Mouse (Mus musculus) stomach, embryonic 16.5 days (tissue): ENCODE results near the gene Slc51a. TPM values are rescaled to one million over a fixed set of nuclear protein-coding genes. Genes with fewer than 3 reads are reported as not detected.

Source experiments
- ATAC-seq: fragments of 200-750 bp; cut with Nextera tagmentation; 2 replicates; pipeline ENCODE4 v1.8.0; 2017; ENCODE audit warnings: moderate number of reproducible peaks, moderate TSS enrichment; ENCODE audit not compliant: insufficient read depth, low FRiP score
- H3K27ac ChIP-seq: fragments of 300-500 bp; sonication (generic); 2 replicates; pipeline ENCODE4 v1.5.1; 2014; ENCODE audit warnings: low read length
- H3K27me3 ChIP-seq: fragments of 300-500 bp; sonication (generic); 2 replicates; pipeline ENCODE4 v1.6.1; 2014; ENCODE audit warnings: low read length, control low read depth, mixed read lengths; ENCODE audit not compliant: control insufficient read depth, insufficient read depth
- H3K36me3 ChIP-seq: fragments of 300-500 bp; sonication (generic); 2 replicates; pipeline ENCODE4 v1.6.1; 2014; ENCODE audit warnings: low read length; ENCODE audit not compliant: control insufficient read depth, insufficient read depth
- H3K4me1 ChIP-seq: fragments of 300-500 bp; sonication (generic); 2 replicates; pipeline ENCODE4 v1.6.1; 2014; ENCODE audit warnings: low read length, control low read depth, mixed read lengths; ENCODE audit not compliant: control insufficient read depth, insufficient read depth
- H3K4me2 ChIP-seq: fragments of 300-500 bp; sonication (generic); 2 replicates; pipeline ENCODE4 v1.6.1; 2014; ENCODE audit warnings: low read depth, low read length, mixed read lengths
- H3K4me3 ChIP-seq: fragments of 300-500 bp; sonication (generic); replicated peaks from 2 replicates; pipeline ENCODE4 v1.5.1; 2014; ENCODE audit warnings: mild to moderate bottlenecking, low read length
- H3K9ac ChIP-seq: fragments of 300-500 bp; sonication (generic); 2 replicates; pipeline ENCODE4 v1.6.1; 2014; ENCODE audit warnings: low read length
- H3K9me3 ChIP-seq: fragments of 300-500 bp; sonication (generic); replicated peaks from 2 replicates; pipeline ENCODE4 v1.6.1; 2016; ENCODE audit warnings: low read length, control low read depth; ENCODE audit not compliant: control insufficient read depth
- WGBS: fragments of 180-500 bp; shearing (Covaris S2); extraction: QIAGEN DNeasy Blood & Tissue Kit; methylation state at CpG from one replicate; pipeline ENCODE4 v1.1.7; 2014; 5-methylcytosine and 5-hydroxymethylcytosine counted together
- polyA plus RNA-seq: library from polyadenylated mRNA; unstranded; fragments of >200 nt; fragmentation: Nextera tagmentation; extraction: Ambion mirVana; gene quantifications from 2 replicates; pipeline ENCODE4 v1.2.1, GENCODE M21; 2015

Gene Slc51a
- polyA plus RNA-seq, 1 experiment from 2014 or later, result 12.0 TPM

DNA sequence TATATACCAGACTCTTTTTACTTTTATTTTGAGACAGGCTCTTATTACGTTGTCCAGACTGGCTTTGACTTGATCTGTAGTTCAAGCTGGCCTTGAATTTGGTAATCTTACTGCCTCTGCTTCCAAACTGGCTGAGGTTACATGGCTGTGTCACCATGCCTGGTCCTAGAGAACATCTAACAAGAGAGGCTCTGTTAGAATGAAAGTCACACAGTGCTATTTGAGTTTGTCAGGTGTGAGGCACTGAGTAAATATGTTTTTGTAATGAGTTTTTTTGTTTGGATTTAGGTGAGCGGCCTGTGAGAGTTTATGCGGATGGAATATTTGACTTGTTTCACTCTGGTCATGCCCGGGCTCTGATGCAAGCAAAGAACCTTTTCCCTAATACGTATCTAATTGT, 26.0 kb downstream of the Slc51a start:
- H3K27ac ChIP-seq, result peak overlapping the region; percentile 46; the same call in 1 of the 2 replicates
- H3K36me3 ChIP-seq, result peaks cover 10% of the 10 kb centered on the region; the same call in 1 of the 2 replicates
- WGBS, result 68% methylated on average over 5 of the region's 5 CpGs
- H3K4me3 ChIP-seq, result no peak overlapping the region
- H3K9me3 ChIP-seq, result no peaks in the 10 kb centered on the region
- no peak overlapping the region for H3K9ac ChIP-seq
- no peaks in the 10 kb centered on the region; the same call in 1 of the 2 replicates for H3K4me1 ChIP-seq
- no peak overlapping the region for H3K4me2 ChIP-seq
- ATAC-seq, result peak; percentile 46; the same call in 1 of the 2 replicates
- no peaks in the 10 kb centered on the region for H3K27me3 ChIP-seq

GRCm38 (mm10) chr16:32460518-32460917, 27.2 kb downstream of the Slc51a start:
- no peak for ATAC-seq
- Histone ChIP-seq H3K4me2 (no peak overlapping the region), H3K4me3 (no peak overlapping the region), H3K9ac (no peak overlapping the region), H3K36me3 (peaks cover 10% of the 10 kb centered on the region; the same call in 1 of the 2 replicates), H3K4me1 (no peaks in the 10 kb centered on the region; the same call in 1 of the 2 replicates), H3K27me3 (no peaks in the 10 kb centered on the region), H3K9me3 (no peaks in the 10 kb centered on the region), H3K27ac (no peak overlapping the region; the same call in 1 of the 2 replicates)
- WGBS, result 58% methylated on average over 4 of the region's 4 CpGs

DNA sequence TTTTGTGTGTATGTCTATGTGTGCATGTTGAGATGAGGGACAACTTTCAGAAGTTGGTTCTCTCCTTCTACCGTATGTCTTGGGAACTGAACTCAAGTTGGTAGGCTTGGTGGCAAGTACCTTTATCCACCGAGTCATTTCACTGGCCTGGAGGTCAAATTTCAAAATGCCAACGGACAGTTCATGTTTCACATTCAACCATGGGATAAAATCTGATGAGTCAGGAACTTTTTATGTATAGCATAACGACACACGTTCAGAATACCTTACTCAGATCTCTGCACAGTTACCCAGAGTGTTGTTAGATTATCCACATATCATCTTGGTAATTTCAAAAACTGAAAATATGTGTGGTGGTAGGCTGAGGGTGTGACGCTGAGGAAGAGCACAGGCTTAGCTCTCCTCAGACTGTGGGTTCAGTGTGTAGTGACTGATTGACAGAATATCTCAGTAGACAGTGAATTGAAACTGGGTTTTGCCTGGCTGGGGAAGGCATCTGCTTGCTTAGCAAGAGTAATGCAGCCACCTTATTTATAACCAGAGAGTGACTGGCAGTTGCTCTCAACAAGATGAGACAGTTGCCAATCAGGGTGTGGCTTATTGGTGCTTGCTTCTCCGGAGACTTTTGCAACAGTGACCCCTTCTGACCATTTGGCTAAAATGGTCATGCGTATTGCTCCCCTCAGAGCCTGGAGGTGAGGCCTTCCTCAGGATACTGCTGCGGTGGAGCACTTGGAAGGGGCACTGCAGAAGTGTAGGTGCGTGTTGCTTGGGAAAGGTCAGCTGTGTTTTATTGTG, 29.9 kb downstream of the Slc51a start:
- no peaks in the 10 kb centered on the region for H3K9me3 ChIP-seq
- no peak overlapping the region for H3K9ac ChIP-seq
- H3K36me3 ChIP-seq, result 0 out of 2 replicates have a peak, but pooled peaks cover 1% of the 10 kb centered on the region
- H3K4me3 ChIP-seq, result no peak overlapping the region
- ATAC-seq, result no peak
- WGBS, result 58% methylated on average over 10 of the region's 10 CpGs
- H3K27ac ChIP-seq, result no peak overlapping the region
- no peaks in the 10 kb centered on the region for H3K27me3 ChIP-seq
- H3K4me2 ChIP-seq, result no peak overlapping the region
- no peaks in the 10 kb centered on the region; the same call in 1 of the 2 replicates for H3K4me1 ChIP-seq

- Histone ChIP-seq H3K4me1 (no peaks in the 10 kb centered on the region), H3K27ac (no peak overlapping the region), H3K4me2 (no peak overlapping the region), H3K9me3 (no peaks in the 10 kb centered on the region), H3K27me3 (no peaks in the 10 kb centered on the region), H3K4me3 (no peak overlapping the region), H3K9ac (no peak overlapping the region), H3K36me3 (no peaks in the 10 kb centered on the region)
- WGBS, result 85% methylated on average over 1 of the region's 1 CpGs
- no peak for ATAC-seq
These were observed 30.9 kb downstream of the Slc51a start for GRCm38 (mm10) chr16:32456761-32457160.

DNA sequence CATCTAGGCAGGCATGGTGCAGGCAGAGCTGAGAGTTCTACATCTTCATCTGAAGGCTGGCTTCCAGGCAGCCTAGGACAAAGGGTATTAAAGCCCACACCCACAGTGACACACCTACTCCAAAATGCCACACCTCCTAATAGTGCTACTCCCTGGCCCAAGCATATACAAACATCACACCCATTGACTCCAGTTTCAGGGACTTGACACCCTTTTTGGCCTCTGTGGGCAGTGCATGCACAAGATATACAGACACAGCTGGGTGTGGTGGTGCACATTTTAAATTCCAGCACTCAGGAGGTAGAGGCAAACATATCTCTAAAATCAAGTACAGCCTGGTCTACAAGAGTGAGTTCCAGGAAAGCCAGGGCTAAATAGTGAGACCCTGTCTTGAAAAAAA, 31.6 kb downstream of the Slc51a start:
- Histone ChIP-seq H3K9me3 (no peaks in the 10 kb centered on the region), H3K27ac (no peak overlapping the region), H3K4me3 (no peak overlapping the region), H3K27me3 (no peaks in the 10 kb centered on the region), H3K4me2 (no peak overlapping the region), H3K9ac (no peak overlapping the region), H3K36me3 (no peaks in the 10 kb centered on the region), H3K4me1 (no peaks in the 10 kb centered on the region)
- peak; percentile 56; the same call in 1 of the 2 replicates for ATAC-seq

DNA sequence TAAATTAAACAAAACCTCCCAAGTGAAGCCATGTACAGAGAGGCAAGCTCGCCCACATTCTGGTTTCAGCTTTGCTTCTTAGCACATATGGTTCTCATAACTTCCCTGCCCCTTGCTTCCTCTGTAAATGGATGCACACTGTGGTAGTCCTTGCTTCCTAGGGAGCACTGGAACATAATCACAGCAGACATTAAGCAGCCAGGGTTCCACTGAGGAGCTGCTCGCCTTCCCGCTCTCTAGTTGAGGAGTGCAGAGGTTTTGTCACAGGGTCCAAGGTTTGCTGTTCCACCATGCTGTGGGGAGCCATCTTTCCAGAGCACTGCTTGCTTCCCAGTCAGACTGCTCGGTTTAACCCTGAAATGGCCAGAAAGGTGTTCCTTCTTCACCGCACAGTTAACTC, 33.0 kb downstream of the Slc51a start:
- no peak overlapping the region for H3K9ac ChIP-seq
- no peaks in the 10 kb centered on the region for H3K4me1 ChIP-seq
- H3K27ac ChIP-seq, result no peak overlapping the region
- no peak overlapping the region for H3K4me3 ChIP-seq
- no peaks in the 10 kb centered on the region for H3K36me3 ChIP-seq
- H3K4me2 ChIP-seq, result no peak overlapping the region
- WGBS, result 90% methylated on average over 5 of the region's 5 CpGs
- H3K27me3 ChIP-seq, result no peaks in the 10 kb centered on the region
- H3K9me3 ChIP-seq, result no peaks in the 10 kb centered on the region
- ATAC-seq, result no peak

DNA sequence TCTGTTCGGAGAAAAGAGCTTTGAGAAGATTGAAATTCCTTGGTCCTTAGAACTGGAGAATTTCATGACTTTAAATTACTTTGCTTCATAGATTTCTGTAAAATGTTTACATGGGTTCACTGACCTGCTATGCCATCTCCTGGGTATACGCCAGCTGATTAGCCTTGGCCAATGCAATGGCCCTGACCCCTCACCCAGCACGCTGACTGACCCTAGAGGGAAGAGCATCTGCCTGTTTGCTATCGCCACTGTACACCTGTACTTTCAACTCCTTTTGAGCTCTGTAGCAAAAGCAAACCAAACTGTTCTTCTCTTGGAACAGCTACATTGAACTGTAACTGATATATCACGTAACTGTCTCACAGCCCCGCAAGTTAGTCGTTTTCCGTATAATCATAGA, 34.6 kb downstream of the Slc51a start:
- ATAC-seq, result no peak
- Histone ChIP-seq H3K27me3 (no peaks in the 10 kb centered on the region), H3K4me1 (0 out of 2 replicates have a peak, but pooled peaks cover 6% of the 10 kb centered on the region), H3K27ac (no peak overlapping the region), H3K9ac (no peak overlapping the region), H3K36me3 (no peaks in the 10 kb centered on the region), H3K9me3 (no peaks in the 10 kb centered on the region), H3K4me2 (no peak overlapping the region), H3K4me3 (no peak overlapping the region)
- 88% methylated on average over 8 of the region's 8 CpGs for WGBS

GRCm38 (mm10) chr16:32450133-32450532, 37.5 kb downstream of the Slc51a start:
- no peak overlapping the region for H3K4me2 ChIP-seq
- WGBS, result 91% methylated on average over 2 of the region's 2 CpGs
- peak overlapping the region; percentile 72; the same call in 1 of the 2 replicates for H3K27ac ChIP-seq

GRCm38 (mm10) chr16:32449665-32450064, 38.0 kb downstream of the Slc51a start:
- WGBS, result 68% methylated on average over 3 of the region's 3 CpGs
- Histone ChIP-seq H3K36me3 (no peaks in the 10 kb centered on the region), H3K4me3 (no peak overlapping the region), H3K9ac (no peak overlapping the region), H3K4me1 (0 out of 2 replicates have a peak, but pooled peaks cover 6% of the 10 kb centered on the region), H3K4me2 (no peak overlapping the region), H3K27ac (peak overlapping the region; percentile 76), H3K9me3 (no peaks in the 10 kb centered on the region), H3K27me3 (no peaks in the 10 kb centered on the region)
- ATAC-seq, result peak; percentile 58; the same call in 1 of the 2 replicates

More at GRCm38 (mm10) chr16:32450133-32450532, 37.5 kb downstream of the Slc51a start:
- Histone ChIP-seq H3K27me3 (no peaks in the 10 kb centered on the region), H3K9me3 (no peaks in the 10 kb centered on the region), H3K36me3 (no peaks in the 10 kb centered on the region), H3K9ac (no peak overlapping the region), H3K4me3 (no peak overlapping the region), H3K4me1 (0 out of 2 replicates have a peak, but pooled peaks cover 6% of the 10 kb centered on the region)
- no peak for ATAC-seq
